Mouse (Mus musculus) kidney, adult 2 months (tissue): ENCODE measurements at regions not wholly inside any gene's neighbourhood (a gene's known extent, or its start where the extent isn't known, plus 50 kb on each side); places are given as distances from the start of the nearest gene placed in this dataset.

Experiments used
- CTCF ChIP-seq: fragments of 200-500 bp; conservative IDR thresholded peaks from 2 replicates; pipeline ENCODE4 v1.5.1; 2011; ENCODE audit warnings: low read depth, mild to moderate bottlenecking, control low read depth, low read length, moderate library complexity, mixed read lengths; ENCODE audit not compliant: insufficient read depth, insufficient read length
- POLR2A ChIP-seq: fragments of 200-500 bp; IDR thresholded peaks from one replicate; pipeline ENCODE4 v1.6.1; 2011; ENCODE audit warnings: low read depth, low read length, control low read depth

- TF ChIP-seq CTCF = no peak
- no peak for TF ChIP-seq POLR2A
Measured at GRCm38 (mm10) chr11:23171760-23172159, 84.1 kb upstream of the Xpo1 start.
